Mouse (Mus musculus): ENCODE results near the gene Fhit.

DNA sequence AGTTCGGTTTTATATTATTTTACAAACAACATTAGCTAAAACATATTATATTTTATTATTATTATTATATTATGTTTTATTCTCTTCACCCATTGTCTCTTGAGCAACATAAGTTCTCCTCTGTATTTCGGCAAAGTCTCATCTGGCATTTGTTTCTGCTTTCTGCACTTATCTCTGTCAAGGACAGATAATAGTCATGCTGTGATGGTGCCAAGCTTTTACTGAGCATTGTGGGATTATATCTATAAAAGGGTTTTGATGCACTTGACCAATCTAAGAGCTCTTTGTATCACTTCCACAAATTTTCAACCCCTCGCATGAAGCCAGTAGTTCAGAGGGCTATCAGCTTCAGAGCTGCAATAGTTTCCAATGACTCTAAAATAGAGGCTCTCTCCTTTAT, 845.1 kb downstream of the Fhit start:
- no peak for TF ChIP-seq POLR2A (IDR thresholded peaks at IDR 0.05; ENCODE audit: borderline replicate concordance, extremely low read depth, insufficient read depth, insufficient read length, poor library complexity, severe bottlenecking)
- no peak for TF ChIP-seq CTCF (IDR thresholded peaks at IDR 0.05; ENCODE audit: borderline replicate concordance, extremely low read depth, insufficient read depth, insufficient read length)
